Mouse (Mus musculus) thymus, adult 18-20 months (tissue): Measurements from ENCODE around the gene Ppp2r2c.

ENCODE experiments used
- DNase-seq, 2 experiments: peaks; one replicate each; pipeline ENCODE4 v3.0.0; 2022; ENCODE audit warnings: mixed read lengths in 2 of 2

Ppp2r2c gene

DNA sequence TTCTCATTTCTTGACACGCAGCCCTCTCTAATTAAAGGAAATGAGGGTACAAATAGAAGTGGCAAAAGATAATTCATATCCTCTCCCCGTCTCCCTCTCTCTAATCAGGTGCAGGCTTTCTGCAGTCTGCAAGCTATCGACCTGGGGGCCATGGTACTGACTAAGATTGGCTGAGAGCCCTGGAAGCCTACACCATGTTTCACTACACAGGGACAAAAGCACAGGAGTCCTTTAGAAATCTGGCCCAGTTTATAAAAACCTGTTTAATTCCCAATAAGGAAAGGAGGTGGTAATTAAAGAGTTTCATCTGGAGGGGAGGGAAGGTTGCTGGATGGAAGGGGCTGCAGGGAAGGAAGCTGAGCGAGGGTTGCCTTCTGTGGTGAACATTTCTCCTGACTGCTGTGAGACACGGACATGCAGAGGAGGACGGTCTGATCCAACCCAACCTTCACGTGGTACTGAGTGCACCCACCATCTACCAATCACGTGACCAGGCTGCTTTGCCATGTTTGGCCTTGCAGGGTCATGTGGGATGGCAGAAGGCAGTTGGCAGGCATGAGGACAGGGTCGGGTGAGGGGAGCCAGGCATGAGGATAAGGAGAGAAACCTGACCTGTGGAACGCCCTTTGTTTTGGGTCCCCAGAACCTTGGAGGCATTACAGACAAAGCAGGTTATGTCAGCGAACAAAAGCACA, 30.2 kb downstream of the Ppp2r2c start:
- DNase-seq: no peak

DNA sequence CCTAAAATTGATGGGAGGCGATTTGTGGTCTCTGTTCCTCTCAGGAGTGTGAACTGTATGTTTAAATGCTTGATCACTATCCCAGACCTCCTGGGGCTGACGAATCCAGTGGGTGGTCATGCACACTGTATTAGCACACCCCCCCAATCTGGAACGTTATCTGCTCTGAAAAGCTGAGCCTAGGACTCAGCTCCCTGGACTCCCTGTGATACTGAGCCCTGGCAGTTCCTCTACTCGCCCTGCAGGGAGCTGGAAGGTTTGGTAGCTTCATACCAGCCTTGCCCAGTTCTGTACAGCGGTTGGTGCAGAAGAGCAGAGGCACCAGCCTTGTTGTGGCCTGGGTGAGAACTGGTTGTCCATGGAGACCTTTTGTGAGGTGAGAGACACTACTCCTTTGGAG, 31.1 kb downstream of the Ppp2r2c start:
- DNase-seq: no peak

DNA sequence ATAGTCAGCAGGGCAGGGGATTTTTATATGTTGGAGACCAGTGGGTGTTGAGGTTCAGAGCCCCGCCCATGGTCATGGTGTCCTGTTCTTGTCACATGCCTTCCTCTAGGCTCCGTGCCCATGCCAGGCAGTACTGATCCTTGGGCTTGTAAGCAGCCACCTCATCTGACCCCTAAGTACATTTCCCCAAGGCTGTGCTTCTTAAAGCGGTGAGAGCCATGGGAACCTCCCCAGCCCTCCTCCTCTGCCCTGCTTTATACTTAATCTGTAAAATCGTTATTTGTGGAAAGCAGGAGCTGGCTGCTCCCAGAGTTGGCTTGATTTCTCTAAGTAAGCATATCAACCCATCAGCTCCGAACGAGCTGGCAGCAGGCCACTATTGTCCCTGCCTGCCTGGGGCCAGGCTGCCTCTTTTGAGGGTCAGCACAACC, 31.9 kb downstream of the Ppp2r2c start:
- no peak for DNase-seq

DNA sequence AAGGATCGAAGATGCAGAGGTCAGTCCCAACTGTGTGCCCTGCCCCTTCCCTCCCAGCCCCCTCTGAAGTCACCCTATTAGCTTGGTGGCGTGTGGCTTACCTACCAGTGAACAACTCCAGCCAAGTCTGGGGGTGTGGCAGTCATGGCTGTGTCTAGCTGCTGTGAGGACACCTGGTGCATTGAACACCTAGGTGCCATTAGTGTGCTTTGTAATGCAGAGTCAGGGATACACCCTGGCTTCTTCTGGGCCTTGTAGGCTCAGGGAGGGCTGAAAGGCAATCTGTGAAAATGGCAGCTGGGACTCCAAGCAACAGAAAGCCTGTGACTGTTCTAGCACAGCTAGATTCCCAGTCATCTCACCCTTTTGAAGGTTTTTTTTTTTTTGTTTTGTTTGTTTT, 34.5 kb downstream of the Ppp2r2c start:
- no peak for DNase-seq

DNA sequence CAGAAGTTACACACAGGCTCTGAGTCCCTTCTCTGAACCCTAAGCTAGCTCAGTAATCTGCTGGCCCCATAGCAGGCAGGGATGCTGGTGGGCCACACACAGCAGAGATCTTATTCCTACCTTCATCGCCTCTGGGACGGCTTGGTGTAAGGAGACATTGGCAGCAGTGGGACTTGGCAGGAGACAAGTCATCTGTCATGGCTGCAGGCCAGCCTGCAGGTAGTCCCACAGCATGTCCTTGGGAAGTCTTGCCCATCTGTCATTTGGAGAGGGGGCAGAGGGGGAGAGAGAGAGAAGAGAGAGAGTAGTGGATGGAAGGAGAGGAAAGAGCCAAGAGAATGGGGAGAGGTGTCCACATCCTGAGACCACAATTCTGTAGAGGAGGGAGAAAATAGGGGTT, 35.8 kb downstream of the Ppp2r2c start:
- DNase-seq: no peak

DNA sequence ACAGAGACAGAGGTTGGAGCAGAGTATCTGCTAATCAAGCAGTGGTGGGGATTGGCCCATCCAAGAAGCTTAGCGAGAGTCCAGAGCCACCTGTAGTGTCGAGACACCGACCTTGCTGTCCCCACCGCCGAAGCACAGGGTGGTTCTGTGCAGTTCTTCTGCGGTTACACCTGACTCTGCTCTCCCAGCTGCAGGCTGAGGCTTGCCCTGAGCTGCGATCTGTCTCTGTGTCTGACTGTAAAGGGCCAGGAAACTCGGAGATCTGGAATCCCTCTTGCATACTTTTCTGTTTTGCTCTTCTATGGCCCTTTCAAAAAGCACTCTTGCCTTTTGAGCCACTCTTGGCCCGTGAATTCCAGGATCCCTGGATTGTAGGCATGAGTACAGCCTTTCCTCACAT, 36.4 kb downstream of the Ppp2r2c start:
- DNase-seq: no peak

DNA sequence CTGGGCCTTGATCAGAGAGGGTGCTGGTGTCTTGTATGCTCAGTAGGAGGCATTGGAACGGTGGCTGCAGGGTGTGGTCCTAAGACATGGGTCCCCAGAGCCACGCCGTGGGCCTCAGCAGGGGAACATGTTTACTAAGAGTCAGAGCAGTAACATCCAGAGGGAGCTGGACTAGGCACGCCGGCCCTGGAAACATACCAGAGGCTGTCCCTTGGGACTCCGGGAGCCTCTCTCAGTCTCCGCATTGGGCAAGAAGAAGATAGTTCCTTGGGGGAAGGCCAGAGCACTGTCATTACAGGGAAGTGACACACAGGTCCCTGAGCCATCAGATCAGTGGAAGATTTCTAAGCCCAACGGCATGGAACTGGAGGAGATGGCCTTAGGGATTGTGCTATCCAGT, 36.9 kb downstream of the Ppp2r2c start:
- DNase-seq: no peak

DNA sequence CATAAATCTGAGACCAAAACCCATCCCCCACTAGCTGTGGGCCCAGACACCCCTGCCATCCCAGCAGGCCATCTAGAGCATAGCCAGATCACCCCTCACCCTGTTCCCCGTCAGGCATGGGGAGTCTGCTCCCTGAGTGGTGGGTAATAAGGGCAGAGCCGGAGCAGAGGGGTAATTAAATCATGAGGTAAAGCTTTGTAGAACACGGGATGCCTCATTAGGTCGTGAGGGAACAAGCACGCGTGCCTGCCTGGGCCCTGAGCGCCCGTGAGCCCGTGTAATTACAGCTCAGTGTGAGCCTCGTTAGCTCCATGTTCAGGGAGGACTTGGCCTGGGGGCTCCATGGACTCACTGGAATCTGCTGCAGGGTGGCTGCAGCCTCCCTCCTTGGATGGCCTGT, 39.4 kb downstream of the Ppp2r2c start:
- no peak for DNase-seq

DNA sequence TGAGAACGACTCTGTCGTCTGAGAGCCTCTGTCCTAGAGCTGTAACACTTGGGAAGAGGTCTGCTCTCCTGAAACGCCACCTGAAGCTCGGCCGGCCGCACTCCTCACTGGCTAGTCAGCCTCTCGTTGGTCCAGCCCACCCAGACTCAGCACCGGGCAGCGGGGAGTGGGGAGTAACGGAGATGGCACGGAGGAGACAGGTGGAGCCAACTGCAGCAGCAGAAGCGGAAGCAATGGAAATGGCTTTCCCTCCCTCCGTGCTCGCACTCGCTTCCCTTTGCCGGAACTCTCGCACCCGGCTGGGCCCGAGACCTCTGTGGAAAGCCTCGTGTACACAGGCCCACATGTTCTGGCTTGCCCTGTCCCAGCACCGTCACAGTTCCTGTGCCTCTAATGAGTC, 41.2 kb downstream of the Ppp2r2c start:
- no peak for DNase-seq

DNA sequence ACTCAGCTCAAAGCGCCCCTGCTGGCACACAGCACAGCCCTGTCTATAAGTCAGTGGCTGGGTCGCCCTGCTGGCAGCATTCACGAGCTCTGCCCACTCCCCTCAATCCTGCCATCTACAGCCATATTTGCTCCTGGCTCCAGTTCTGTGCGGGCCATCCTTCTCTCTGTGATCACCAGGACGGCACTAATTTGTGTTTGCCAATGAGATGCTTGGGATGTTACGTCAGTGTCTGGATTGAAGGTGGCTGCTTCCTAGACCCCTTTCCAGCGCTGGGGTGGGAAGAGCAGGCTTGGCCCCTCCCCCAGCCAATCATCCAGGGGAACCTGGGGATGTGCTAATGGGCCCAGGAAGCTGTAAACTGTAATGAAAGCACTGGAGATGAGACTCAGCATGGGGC, 42.7 kb downstream of the Ppp2r2c start:
- DNase-seq: no peak

DNA sequence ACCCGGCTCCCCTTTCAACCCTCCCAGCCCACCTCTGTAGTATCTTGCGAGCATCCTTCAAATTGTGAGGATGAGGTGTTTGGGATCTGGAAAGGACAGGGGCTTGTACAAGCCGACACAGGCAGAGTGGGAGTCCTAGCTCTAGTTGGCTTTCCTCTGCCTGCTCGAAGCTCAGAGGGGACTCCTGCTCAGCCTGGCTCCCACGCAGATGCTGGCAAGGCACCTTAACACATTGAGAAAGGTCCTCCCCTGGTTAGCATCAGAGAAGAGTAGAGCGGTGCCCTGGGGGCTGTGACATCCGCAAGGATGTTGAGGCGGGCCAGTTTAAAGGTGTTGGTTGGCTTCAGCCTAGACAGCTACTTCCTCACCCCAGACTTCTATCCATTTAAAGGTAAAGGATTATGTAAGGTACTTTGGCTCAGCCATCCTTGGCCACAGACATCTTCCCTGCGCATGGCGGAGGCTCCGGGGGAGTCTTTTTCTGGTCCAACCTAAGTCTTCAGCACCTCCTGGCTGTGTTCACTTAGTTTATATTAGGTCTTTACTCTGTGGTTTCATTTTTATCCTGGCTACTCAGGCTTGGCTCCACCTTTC, 43.5 kb downstream of the Ppp2r2c start:
- DNase-seq: no peak

DNA sequence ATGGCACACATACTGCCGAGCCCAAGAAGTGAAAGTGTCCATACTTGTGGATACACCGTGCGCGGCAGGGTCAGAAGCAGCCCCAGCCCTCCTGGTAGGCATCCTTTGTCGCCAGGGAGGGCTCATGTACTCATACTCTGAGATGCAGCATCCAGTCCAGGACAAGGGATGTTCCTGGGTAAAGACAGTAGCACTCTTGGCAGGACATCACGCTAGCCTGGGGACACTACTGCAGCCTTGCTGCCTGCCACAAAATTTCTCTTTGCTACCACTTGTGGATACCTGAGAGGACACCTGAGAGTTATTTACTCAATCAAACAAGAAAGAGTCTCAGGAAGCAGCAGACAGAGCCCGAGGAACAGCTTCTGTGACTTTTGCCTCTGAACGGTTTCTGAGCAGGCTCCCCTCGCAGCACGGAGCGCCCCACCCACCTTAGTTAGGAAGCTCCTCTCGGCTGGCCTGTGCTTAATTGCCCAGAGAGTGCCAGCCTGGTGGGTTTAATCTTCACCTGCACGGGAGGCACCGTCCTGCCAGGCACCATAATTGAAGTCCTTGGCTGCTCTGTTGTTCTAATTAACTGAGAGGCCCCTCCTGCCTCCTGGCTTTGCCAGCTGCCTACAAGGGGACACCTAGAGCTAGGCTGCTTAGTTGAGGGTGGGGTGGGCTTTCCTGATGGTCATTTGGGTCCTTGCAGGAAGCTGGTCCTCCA, 44.4 kb downstream of the Ppp2r2c start:
- DNase-seq: no peak

DNA sequence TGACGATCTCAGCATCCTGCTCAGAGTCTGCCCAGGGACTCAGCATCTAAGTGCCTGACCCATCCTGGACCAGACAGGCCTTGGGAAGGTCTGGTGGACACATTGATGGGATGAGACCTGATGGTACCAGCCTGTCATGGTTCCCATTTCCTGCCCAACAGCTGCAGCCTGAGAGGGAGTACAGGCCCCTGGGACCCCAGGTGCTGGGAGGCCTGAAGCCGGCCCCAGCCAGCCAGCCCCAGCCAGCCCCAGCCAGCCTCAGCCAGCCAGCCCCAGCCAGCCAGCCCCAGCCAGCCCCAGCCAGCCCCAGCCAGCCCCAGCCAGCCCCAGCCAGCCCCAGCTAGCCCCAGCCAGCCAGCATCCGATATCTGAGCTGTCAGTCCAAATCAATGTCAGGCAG, 46.9 kb downstream of the Ppp2r2c start:
- no peak for DNase-seq

DNA sequence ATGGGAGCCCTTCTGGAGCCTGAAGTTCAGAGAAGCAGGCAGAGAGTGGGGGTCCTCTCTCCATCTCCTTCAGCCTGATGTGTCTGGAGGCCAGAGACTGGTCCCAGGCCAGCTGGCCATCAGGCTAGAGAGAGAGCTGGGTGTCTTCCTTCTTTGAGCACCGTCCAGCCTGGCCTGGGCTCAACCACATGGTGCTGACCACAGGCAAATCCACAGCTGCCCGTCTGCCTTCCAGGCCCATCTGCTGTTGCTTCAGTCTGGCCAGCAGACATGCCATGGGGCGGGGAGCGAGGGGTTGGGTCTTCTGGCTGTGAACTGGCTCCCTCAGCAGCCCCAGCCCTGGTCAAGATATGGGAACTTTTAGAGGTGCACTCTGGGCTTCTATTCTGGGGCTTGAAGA, 48.3 kb downstream of the Ppp2r2c start:
- no peak for DNase-seq

DNA sequence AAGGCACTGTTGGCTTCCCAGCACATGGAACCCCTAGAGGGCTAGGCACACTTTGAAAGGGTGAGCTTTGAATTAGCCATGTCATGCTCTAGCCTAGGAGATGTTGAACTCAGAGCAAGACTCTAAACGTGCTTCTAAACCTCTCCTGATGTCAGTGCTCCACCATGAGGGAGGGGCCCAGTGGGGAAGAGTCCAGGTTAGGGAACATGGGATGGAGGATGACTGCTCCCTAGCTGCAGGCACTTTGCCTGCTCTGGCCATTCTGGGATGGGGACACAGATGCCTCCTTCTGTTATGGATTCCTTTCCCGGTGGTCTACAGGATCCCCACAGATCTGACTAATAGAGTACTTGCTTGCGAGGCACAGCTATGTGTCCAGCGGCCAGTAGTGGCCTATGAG, 48.9 kb downstream of the Ppp2r2c start:
- no peak for DNase-seq

DNA sequence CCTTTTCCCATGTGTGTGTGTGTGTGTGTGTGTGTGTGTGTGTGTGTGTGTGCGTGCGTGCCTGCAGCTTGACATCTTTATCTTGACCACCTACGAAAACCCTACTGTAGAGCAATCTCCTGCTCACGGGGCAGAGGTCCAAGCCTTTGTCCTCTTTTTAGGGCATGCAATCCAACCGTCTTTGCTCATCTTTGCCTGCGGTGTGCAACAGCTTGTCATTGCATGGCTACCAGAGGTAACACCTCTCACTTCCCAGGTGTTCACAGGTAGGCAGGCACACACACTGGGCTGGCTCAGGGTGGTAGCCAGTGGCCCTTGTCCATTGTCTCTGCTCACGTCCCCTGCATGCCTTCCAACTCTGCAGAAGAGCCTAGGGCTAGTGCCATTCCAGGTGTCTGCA, 49.7 kb downstream of the Ppp2r2c start:
- DNase-seq: no peak

DNA sequence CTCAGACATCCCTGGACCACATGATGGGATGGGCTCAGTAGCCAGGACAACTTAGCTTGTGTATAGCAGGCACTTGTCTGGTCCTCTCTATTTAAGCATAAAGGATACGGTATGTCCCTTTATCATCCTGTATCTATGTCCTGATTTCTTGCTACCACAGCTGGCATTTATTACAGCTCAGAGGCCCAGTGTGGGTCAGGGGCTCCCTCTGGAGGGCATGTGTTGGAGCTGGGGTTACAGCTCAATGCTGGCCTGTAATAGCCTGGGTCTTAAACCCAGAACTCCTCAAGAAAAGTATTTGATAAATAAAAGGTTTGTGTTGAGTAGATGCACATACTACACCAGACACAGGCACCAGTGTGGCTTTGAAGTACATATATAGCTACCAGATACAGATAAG, 51.8 kb downstream of the Ppp2r2c start:
- DNase-seq: no peak

DNA sequence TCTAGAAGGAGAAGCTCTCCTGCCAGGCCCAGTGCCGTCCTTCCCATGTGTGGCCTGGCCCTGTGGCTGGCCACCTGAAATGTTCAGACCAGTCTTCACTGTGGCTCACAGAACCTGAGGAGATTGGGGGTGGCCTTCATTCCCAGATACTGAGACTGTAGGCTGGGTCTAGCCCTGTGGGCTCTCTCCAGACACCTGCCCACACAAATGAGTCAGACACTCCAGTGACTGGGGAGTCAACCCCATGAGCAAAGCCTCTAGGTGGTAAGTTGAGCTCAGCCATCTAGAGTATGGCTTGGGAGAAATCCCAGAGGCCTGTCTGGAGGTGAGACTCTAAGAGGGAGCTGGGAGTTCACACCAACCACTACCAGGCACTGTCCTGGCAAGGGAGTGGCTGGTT, 53.6 kb downstream of the Ppp2r2c start:
- no peak for DNase-seq

DNA sequence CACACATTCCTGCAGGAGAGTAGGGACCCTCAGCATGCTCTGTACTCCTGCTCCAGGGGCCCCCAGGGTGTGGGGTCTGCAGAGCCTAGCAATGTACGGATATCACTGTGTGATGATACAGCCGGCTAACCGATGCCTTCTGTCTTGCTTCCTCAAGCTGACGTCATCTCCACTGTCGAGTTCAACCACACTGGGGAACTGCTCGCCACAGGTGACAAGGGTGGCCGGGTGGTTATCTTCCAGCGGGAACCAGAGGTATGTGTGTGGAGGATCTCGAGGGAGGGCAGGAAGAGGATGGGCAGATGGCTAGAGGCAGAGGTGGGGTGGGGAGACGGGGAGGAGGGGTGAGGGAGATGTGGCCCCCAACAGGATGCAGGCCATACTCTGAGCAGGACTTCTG, 54.5 kb downstream of the Ppp2r2c start:
- no peak for DNase-seq

DNA sequence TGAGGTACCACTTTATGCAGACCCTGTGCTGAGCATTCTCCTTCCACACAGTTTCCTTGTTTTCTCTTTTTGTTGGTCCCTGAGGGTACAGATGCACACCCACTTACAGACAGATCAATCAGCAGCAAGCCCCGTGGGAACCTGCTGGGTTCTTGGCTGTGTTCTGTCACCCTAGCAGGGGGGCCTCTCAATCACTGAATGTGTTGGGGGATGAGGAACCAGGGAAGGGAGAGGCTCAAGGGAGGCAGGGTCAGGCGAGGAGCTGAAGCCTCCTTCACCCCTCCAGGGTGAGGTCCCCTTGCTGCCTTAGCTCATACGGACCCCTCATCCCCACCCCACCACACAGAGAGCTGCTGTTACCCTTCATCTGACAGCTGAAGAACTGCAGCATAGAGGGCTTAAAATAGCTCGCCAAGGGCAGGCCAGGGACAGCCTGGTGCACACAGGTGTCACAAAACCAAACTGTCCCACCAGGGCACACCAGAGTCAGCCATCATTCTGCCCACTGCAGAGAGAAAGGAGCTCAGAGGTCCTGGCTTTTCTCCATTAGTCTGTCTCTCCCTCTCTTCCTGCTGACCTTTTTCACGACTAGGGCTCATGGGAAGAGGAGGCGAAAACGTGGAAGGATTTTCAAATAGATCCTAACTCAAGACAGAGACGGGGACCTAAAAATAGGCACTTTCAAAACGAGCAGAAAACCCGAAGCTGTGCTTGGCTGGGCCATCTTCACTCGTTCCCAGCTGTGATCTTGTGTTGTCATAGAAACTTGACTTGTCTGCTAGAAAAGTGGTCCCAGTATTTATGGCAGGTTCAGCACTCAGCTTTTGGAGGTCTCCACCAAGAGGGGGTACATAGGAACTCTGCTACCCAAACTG, 55.8 kb downstream of the Ppp2r2c start:
- DNase-seq: no peak

DNA sequence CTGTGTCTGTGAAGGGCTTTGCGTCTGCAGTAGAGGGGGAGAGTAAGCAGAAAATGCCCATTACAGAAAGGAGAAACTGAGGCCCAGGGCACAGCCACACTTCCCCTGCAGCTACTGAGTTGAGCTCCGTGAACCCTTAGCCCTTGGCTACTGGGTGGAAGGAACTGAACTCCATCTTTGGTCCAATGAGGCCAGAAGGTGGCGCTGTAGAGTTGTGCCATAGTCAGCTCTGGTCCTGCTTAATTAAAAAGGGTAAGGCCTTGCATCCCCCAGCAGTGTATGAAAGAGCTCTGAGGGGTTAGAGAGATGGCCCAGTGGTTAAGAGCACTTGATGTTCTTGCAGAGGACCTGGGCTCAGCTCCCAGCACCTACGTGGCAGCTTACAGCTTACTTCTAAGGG, 60.4 kb downstream of the Ppp2r2c start:
- DNase-seq: no peak

DNA sequence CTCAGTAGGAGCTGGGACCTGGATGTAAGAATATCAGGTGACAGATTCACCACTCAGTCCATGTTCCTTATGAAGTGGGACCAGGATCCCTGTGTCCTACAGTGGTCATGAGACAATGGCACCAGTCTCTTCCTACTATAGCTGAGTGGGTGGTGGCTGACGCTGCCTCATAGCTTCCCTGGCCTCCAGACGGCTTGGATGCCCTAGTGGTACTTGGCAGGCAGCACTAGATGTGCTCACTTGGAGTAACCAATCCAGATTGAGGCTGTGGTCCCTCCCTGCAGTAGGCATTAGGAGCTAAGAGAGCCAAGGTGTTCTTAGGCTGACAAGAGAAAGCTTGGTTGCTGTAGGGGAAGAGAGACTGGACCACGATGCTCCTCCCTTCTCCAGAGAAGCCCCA, 61.1 kb downstream of the Ppp2r2c start:
- DNase-seq: no peak

DNA sequence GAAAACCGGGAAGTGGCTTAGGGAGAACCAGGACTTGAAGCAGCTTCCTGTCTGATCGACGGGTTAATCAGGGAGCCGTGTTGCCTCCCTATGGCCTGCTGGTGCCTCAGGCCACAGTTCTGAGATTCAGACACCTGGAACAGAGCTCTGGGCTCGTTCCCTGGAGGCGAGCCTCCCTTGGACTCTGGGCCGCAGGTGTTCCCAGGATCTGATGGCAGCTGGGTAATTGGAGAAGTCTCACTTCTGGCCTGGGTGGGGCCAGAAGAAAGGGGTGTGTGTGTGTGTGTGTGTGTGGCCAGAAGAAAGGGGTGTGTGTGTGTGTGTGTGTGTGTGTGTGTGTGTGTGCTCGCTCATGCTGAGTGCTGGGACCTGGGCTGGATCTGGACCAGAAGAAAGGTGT, 65.1 kb downstream of the Ppp2r2c start:
- DNase-seq: no peak
